Mouse (Mus musculus) hindbrain, embryonic 13.5 days (tissue): ENCODE data around the gene Med24. TPM values are rescaled to one million over a fixed set of nuclear protein-coding genes. Genes with fewer than 3 reads are reported as not detected.

Source experiments
- ATAC-seq: fragments of 200-750 bp; cut with Nextera tagmentation; 2 replicates; pipeline ENCODE4 v1.8.0; 2017; ENCODE audit warnings: moderate TSS enrichment; ENCODE audit not compliant: low FRiP score
- H3K27ac ChIP-seq: fragments of 300-500 bp; sonication (generic); 2 replicates; pipeline ENCODE4 v1.5.1; 2015; ENCODE audit warnings: inconsistent platforms, mild to moderate bottlenecking, moderate library complexity
- H3K27me3 ChIP-seq: fragments of 300-500 bp; sonication (generic); 2 replicates; pipeline ENCODE4 v1.6.1; 2015; ENCODE audit warnings: mild to moderate bottlenecking, inconsistent platforms
- H3K36me3 ChIP-seq: fragments of 300-500 bp; sonication (generic); 2 replicates; pipeline ENCODE4 v1.6.1; 2015; ENCODE audit warnings: mild to moderate bottlenecking, inconsistent platforms
- H3K4me1 ChIP-seq: fragments of 300-500 bp; sonication (generic); replicated peaks from 2 replicates; pipeline ENCODE4 v1.6.1; 2015; ENCODE audit warnings: inconsistent platforms
- H3K4me2 ChIP-seq: fragments of 300-500 bp; sonication (generic); 2 replicates; pipeline ENCODE4 v1.6.1; 2015; ENCODE audit warnings: inconsistent platforms, mild to moderate bottlenecking, moderate library complexity
- H3K4me3 ChIP-seq: fragments of 300-500 bp; sonication (generic); 2 replicates; pipeline ENCODE4 v1.5.1; 2015; ENCODE audit warnings: mild to moderate bottlenecking, inconsistent platforms
- H3K9ac ChIP-seq: fragments of 300-500 bp; sonication (generic); 2 replicates; pipeline ENCODE4 v1.6.1; 2015; ENCODE audit warnings: mild to moderate bottlenecking, inconsistent platforms
- H3K9me3 ChIP-seq: fragments of 300-500 bp; sonication (generic); 2 replicates; pipeline ENCODE4 v1.6.1; 2016; ENCODE audit warnings: inconsistent platforms
- WGBS: fragments of 180-500 bp; shearing (Covaris S2); methylation state at CpG from one replicate; pipeline ENCODE4 v1.1.7; 2015; 5-methylcytosine and 5-hydroxymethylcytosine counted together
- polyA plus RNA-seq: library from polyadenylated mRNA; unstranded; fragments of >200 nt; fragmentation: Nextera tagmentation; extraction: Ambion mirVana; gene quantifications from 2 replicates; pipeline ENCODE4 v1.2.1, GENCODE M21; 2015

Gene Med24
- polyA plus RNA-seq, 1 experiment from 2014 or later = 72.4 TPM

GRCm38 (mm10) chr11:98748506-98749416, 19.5 kb upstream of the Med24 start:
- peaks cover 98% of the 10 kb centered on the region for H3K4me1 ChIP-seq
- H3K36me3 ChIP-seq = peaks cover 8% of the 10 kb centered on the region
- H3K27me3 ChIP-seq = no peaks in the 10 kb centered on the region
- peak overlapping the region; percentile 31 for H3K4me3 ChIP-seq
- H3K4me2 ChIP-seq = peak overlapping the region; percentile 60
- peak overlapping the region; percentile 77 for H3K9ac ChIP-seq
- peak overlapping the region; percentile 99 for H3K27ac ChIP-seq
- 11% methylated on average over 15 of the region's 15 CpGs for WGBS
- no peaks in the 10 kb centered on the region for H3K9me3 ChIP-seq
- 0 out of 2 replicates have a peak, but pooled peaks have one; percentile 18 for ATAC-seq

- WGBS = 14% methylated on average over 6 of the region's 6 CpGs
- no peaks in the 10 kb centered on the region for H3K27me3 ChIP-seq
- H3K9ac ChIP-seq = peak overlapping the region; percentile 77
Measured at GRCm38 (mm10) chr11:98747804-98748505, 18.7 kb upstream of the Med24 start.

GRCm38 (mm10) chr11:98746855-98747693, 17.8 kb upstream of the Med24 start:
- Histone ChIP-seq H3K9me3 (no peaks in the 10 kb centered on the region), H3K4me1 (peaks cover 94% of the 10 kb centered on the region), H3K36me3 (no peaks in the 10 kb centered on the region), H3K27me3 (no peaks in the 10 kb centered on the region), H3K9ac (peak overlapping the region; percentile 66), H3K4me3 (peak overlapping the region; percentile 28), H3K27ac (peak overlapping the region; percentile 99), H3K4me2 (peak overlapping the region; percentile 96)
- 7% methylated on average over 19 of the region's 19 CpGs for WGBS
- ATAC-seq = peak; percentile 50

More at GRCm38 (mm10) chr11:98747804-98748505, 18.7 kb upstream of the Med24 start:
- H3K4me3 ChIP-seq = peak overlapping the region; percentile 31
- H3K4me2 ChIP-seq = peak overlapping the region; percentile 60
- no peaks in the 10 kb centered on the region for H3K9me3 ChIP-seq
- no peaks in the 10 kb centered on the region for H3K36me3 ChIP-seq
- ATAC-seq = no peak
- H3K27ac ChIP-seq = peak overlapping the region; percentile 99
- H3K4me1 ChIP-seq = peaks cover 98% of the 10 kb centered on the region

DNA sequence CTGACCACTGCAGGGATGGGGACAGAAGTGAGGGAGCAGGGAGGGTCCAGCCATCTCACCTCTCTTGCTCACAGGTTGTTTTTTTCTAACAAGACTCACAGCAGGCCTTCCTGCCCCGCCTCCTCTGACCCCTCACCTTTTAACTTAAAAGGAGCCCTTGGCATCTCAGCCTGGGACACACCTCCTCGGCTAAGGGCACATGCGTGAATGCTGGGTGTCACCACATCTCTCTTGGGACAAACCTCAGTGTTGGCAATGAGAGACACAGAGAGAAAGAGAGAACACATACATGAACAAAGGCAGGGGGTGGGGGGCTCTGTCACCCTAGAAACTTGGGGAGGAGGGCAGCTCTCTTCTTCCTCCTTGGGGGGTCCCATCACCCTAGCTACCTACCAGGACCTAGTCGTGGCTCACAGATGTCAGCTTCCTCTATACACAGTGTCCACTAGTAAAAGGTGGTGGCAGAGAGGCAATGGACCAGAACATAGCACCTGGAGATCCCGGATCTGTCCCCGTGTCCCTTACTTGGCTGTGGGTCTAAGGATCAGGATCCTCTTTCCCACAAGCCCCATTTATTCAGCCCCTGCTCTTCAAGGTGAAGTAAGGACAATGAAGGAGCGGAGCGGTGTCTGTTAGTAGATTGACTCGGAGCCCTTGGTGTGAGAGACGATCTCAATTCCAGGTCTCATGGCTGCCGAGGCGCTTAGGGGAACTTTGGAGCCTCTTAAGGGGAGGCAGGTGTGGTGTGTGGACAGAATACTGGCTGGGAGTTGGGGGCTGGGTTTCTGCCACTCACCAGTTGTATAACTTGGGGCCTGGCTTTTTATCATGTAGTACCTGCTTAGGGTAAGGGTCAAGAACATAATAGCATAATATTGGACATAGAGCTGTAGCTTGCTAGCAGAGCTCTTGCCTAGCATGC, 17.0 kb upstream of the Med24 start:
- Histone ChIP-seq H3K9me3 (no peaks in the 10 kb centered on the region), H3K9ac (peak overlapping the region; percentile 66), H3K36me3 (no peaks in the 10 kb centered on the region), H3K4me1 (peaks cover 87% of the 10 kb centered on the region), H3K27me3 (no peaks in the 10 kb centered on the region), H3K4me2 (peak overlapping the region; percentile 96), H3K4me3 (peak overlapping the region; percentile 28), H3K27ac (peak overlapping the region; percentile 99)
- WGBS = 43% methylated on average over 12 of the region's 12 CpGs
- no peak for ATAC-seq

- no peak for ATAC-seq
- H3K4me3 ChIP-seq = peak overlapping the region; percentile 92
- H3K9me3 ChIP-seq = no peaks in the 10 kb centered on the region
- H3K27ac ChIP-seq = peak overlapping the region; percentile 100
- peaks cover 86% of the 10 kb centered on the region for H3K4me1 ChIP-seq
- no peaks in the 10 kb centered on the region for H3K27me3 ChIP-seq
- peak overlapping the region; percentile 99 for H3K9ac ChIP-seq
- WGBS = 31% methylated on average over 7 of the region's 7 CpGs
- H3K4me2 ChIP-seq = peak overlapping the region; percentile 96
- no peaks in the 10 kb centered on the region for H3K36me3 ChIP-seq
Measured at GRCm38 (mm10) chr11:98744456-98745019, 15.3 kb upstream of the Med24 start.

DNA sequence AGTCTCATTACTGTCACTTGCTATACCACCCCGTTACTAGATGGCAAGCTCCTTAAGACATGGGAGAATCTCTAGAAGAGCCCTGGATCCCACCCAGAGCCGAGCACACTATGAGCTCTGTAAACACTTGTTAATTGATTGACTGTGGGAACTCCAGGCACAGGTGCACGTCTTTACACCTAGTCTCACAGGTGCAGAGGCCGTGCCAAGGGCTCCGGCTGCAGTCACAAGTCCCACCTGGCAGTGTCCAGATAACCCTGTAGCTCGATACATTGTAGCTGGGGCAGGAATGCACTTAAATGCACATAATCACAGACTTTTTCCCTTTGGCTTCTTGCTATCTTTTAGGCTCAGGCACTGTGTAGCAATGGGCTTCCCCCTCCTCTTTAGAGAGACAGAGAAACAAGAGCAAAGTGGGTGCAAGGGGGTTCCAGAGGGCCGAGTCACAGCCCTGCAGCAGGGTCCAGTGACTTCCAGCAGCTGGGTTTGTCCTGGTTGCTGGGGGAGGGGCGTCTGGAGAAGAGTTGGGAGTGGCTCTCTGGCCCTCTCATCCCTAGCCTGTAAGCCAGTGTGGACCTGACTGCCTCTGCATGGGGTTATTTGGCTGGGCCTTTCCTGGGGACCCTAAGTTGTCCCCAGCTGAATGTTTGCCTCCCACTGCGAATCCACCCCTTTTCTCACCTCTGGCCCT, 14.6 kb upstream of the Med24 start:
- Histone ChIP-seq H3K4me1 (peaks cover 86% of the 10 kb centered on the region), H3K9ac (peak overlapping the region; percentile 99), H3K36me3 (no peaks in the 10 kb centered on the region), H3K9me3 (no peaks in the 10 kb centered on the region), H3K27ac (peak overlapping the region; percentile 100), H3K4me3 (peak overlapping the region; percentile 92), H3K27me3 (no peaks in the 10 kb centered on the region), H3K4me2 (peak overlapping the region; percentile 96)
- no peak for ATAC-seq
- WGBS = 3% methylated on average over 9 of the region's 9 CpGs

- whole genome bisulfite sequencing = under 1% methylated on average over 21 of the region's 21 CpGs
- peak overlapping the region; percentile 96 for H3K4me2 ChIP-seq
- H3K9me3 ChIP-seq = no peaks in the 10 kb centered on the region
- peaks cover 85% of the 10 kb centered on the region for H3K4me1 ChIP-seq
- H3K4me3 ChIP-seq = peak overlapping the region; percentile 92
- peak overlapping the region; percentile 99 for H3K9ac ChIP-seq
- peak overlapping the region; percentile 100 for H3K27ac ChIP-seq
- no peaks in the 10 kb centered on the region for H3K27me3 ChIP-seq
- ATAC-seq = peak; percentile 21
- H3K36me3 ChIP-seq = no peaks in the 10 kb centered on the region
Measured at GRCm38 (mm10) chr11:98742397-98743291, 13.4 kb upstream of the Med24 start.

DNA sequence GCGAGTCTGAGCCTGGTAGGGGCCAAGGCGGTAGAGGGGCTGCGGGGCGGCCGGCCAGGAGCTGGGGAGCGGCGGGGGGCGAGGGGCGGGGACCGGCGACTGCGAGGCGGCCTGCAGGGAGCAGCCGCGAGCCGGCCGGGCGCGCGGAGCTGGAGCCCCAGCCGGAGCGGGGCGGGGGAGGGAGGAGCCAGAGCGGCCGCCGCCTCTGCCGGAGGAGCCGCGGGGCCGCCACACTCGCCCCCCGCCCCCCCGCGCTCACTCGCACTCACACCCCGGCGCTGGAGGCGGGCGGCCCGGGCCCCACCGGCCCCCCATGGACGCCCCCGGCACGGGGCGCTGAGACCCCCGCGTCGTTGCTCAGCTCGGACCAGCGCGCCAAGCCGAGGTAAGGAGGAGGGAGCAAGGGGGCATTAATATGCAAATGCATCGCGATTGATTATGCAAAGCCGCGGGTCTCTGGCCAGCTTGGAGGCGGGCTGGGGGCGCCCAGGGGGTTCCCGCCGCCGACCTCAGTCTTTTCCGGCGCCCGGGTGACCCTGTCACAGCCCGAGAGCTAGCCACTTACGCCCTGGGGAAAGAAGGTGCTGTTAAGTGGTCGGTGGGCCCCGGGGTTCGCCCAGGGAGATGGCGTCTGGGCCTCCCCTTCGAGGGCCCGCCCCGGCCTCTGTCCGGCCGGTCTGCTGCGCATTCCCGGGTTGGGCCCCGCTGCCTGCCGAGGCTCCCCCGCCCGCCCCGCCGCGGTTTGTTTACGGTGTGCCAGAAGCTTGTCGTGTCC, 12.6 kb upstream of the Med24 start:
- H3K4me1 ChIP-seq = peaks cover 78% of the 10 kb centered on the region
- H3K9ac ChIP-seq = peak overlapping the region; percentile 99
- under 1% methylated on average over 55 of the region's 86 CpGs for whole genome bisulfite sequencing
- no peaks in the 10 kb centered on the region for H3K36me3 ChIP-seq
- peak overlapping the region; percentile 96 for H3K4me2 ChIP-seq
- no peaks in the 10 kb centered on the region for H3K27me3 ChIP-seq
- no peaks in the 10 kb centered on the region for H3K9me3 ChIP-seq
- peak overlapping the region; percentile 92 for H3K4me3 ChIP-seq
- peak; percentile 47 for ATAC-seq
- peak overlapping the region; percentile 100 for H3K27ac ChIP-seq

DNA sequence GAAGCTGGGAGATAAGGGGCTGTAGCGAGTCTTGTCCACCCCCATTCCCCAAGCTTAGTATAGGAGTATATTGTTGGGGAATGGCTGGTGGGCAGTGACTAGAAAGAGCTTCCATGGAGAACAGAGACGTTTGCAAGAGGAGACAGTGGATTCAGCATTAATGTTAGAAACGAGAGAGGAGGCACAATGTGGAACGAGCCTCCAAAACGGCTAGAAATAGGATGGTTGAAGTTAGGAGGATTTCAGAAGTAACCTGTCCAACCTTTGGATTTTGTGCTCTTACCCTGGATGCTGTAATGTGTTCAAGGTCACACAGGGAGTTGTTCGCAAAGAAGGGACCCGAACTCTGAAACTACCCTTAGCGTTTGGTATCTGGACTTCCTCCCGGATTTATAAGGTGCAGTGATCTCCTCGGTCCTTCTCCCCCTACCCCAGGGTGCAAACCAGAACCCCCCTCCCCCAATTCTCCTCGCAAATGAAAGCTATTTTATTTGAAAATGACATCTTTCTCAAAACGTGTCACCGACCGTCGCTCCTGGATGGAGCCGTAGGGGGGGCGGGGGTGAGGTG, 11.9 kb upstream of the Med24 start:
- WGBS = 0% methylated on average over 17 of the region's 17 CpGs
- H3K4me1 ChIP-seq = peaks cover 71% of the 10 kb centered on the region

More for the DNA sequence above, 11.9 kb upstream of the Med24 start:
- H3K36me3 ChIP-seq = no peaks in the 10 kb centered on the region
- no peaks in the 10 kb centered on the region for H3K9me3 ChIP-seq
- peak overlapping the region; percentile 96 for H3K4me2 ChIP-seq
- H3K9ac ChIP-seq = peak overlapping the region; percentile 99
- ATAC-seq = no peak
- peak overlapping the region; percentile 92 for H3K4me3 ChIP-seq
- H3K27ac ChIP-seq = peak overlapping the region; percentile 100
- no peaks in the 10 kb centered on the region for H3K27me3 ChIP-seq
